Mouse (Mus musculus) MEL-GATA-1-ER (cell line): Measurements from ENCODE around the gene Ttll12.

Experiments
- DNase-seq: peaks from one replicate; pipeline ENCODE4 v3.0.0-alpha.2; 2012; ENCODE audit warnings: low read depth; ENCODE audit errors: extremely low read depth

Gene Ttll12

GRCm38 (mm10) chr15:83563857-83564651, 30.9 kb downstream of the Ttll12 start:
- DNase-seq: peak; percentile 41

DNA sequence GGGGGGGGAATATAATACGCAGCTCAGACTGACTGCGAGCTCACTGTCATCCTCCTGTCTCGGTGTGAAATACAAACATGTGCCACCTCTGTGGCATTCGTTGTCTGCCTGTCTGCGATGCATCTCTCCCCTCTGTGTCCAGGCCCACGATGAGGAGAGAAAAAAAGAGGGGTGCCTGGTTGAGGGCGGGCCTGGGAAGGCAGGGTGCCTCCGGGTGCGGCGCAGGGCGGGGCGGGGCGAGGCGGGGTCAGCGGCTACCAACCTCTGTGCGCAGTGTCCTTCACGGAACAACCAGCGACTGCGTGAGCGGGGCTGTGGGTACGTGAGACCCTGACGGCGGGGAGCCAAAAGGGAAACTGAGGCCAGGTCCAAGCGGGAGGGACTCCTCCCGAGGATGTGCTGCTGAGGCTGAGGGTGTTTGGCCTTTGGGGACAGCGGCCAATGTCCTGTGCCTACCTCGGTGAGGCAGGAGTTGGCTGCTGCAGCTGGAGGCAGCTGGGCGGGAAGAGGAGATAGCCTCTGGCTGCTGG, 31.6 kb downstream of the Ttll12 start, which contains the start of the genes Tspo and Mcat:
Tspo (plus strand) TSS at position 266 of the 530 bp plus-strand sequence.
Mcat (minus strand) TSS at position 461 of the 530 bp plus-strand sequence.
- DNase-seq: no peak

- peak; percentile 79 for DNase-seq
Observed at GRCm38 (mm10) chr15:83562626-83563270, 32.2 kb downstream of the Ttll12 start.

DNA sequence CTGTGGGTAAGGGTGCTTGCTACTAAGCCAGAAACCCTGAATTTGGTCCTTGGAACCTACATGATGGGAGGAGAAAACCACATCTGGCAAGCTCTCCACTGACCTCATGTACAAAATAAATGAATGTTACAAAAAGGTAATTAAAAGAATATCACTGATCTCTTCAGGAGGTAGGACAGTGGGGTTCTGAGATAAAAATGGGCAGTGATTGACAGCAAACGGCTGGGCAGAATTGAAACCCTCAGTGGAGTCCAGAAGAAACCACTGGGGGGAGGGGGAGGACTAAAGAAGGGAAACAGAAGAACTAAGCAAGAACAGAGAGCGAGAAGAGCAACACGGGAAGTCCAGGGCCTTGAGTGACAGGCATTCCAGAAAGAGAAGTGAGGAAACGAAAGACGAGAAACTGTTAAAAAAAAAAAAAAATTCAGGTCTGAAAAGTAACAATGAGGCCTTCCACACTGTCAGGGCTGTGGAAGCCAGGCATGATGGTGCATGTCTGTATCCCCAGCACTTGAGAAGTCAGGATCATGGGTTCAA, 33.9 kb downstream of the Ttll12 start:
- no peak for DNase-seq

DNA sequence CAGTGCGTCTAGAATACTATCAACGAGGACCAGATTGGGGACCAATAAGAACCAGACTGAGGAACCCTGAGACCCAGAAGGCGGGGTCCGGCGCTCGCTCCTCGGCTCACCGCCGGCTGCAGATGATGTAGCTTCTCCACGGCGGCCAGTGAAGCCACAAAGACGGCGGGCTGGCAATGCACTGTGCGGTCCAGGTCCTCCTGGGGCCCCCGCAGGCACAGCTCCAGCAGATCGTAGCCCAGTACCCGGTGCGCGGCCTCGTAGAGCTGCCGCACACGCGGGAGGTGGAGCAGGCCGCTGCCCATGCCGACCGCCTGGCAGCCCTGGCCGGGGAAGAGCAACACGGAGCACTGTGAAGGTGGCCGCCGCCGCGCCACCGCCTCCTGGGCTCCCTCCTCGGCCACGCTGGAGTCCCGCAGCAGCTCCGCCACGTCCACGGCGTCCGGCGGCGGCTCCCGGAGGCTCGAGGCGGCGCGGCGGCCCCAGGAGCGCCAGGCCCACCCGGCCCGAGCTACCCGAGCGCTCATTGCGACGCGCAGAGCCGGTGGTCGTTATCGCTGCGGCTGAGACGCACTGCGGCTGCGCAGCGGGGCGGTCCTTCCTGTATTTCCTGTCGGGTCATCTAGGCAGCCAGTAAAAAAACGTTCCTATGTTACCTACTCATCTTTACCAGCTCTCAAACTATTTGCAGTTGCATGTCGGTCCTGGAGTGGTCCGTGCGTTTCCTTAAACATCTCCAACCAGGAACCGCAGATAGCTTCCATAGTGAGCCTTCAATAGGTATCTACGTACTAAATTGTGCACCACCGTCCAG, 39.6 kb downstream of the Ttll12 start:
- DNase-seq: peak; percentile 74

DNA sequence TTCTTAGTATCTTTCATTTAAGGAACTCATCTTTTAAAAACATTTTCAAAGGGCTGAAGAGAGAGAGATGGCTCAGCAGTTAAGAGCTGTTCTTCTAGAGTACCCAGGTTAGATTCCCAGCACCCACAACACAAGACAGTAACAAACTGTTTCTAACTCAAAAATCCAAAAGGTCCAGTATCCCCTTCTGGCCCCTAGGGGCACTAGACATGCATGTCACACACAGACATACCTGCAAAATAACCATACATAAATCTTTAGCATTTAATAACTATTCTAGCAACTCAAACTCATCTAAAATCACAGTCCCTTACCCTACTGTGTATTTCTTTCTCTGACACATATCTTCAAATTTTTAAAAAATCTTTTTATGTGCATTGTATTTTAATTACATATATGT, 41.1 kb downstream of the Ttll12 start:
- DNase-seq: no peak

DNA sequence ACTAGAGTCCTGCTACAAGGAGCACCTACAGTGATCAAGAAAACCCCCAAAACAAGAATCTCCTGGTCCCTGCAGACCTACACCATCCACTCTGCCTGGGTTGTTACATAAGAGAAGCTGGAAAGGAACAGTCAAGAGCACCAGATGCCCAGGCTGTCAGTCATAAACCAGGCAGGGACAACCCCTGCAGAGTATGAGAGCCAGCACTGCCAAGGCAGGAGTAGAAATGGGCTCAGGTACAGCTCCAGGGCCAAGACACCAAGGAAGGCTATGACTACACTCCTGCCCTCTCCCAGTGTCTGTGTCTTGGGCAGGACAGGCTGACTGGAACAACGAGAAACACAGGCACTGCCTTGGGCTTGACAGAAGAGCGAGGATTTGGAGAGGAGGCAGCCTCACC, 44.8 kb downstream of the Ttll12 start:
- DNase-seq: no peak

- DNase-seq: no peak
Observed at GRCm38 (mm10) chr15:83547144-83547543, 47.8 kb downstream of the Ttll12 start.

DNA sequence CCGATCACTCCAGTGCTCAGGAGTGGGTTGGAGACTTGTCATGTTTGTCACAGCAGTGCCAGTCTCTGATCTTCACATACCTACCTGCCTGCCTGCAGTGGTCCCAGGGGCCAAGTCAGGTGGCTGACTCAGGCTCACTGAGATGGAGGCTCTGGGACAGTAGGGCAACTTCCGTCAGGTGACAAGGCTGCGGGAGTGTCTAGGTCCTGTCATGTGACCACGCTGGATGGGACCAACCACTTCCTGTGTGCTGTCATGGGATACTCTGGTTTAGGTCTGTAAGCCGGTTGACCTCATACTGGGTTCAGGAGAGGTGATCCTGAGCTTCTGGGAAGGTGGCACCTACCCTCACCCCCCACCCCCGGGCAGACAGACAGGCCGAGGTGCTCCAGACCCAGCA, 48.9 kb downstream of the Ttll12 start:
- DNase-seq: no peak

DNA sequence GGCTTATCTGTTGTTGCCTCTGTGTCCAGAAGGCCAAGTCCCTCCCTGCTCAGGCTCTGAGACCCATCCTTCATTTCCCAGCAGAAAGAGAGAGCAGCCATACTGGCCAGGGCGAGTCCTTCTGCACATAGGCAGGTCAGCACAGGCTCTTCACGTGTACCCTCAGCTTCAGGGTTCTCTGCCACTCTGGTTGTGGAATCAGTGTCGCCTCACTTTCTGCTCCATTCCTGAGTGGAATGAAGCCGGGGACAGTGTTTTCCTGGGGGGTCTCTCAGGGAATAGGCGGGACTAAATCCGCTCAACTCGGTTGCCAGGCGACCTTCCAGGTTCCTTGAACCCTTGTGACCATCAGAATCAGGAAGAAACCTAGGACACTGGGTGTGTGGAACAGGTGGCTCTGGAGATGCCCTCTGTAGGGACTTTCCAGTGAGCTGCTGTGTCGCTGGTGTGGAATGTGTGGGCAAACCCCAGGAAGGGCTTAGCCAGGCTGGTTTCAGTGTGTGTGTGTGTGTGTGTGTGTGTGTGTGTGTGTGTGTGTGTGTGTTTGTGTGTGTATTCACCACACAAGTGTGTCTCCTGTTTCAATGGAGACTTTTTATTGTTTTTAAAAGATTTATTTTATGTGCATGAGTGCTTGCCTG, 53.2 kb downstream of the Ttll12 start:
- DNase-seq: no peak

DNA sequence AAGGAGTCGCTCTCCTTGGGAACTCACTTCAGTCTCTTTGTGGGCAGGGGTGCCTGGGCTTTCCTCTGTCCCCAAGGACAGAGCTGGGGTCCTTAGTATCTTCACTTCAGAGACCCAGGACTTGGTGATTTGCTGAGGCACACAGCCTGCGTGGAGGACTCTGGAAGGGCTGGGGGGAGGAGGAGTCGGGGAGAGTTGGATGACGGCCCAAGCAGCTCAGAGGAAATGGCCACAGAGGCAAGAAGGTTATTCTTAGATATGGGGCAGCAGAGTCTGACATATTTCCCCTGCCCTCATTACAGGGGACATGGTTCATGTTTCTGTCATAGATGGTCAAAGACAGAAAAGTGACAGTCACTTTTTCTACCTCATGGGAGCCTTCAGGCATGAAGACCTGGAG, 55.1 kb downstream of the Ttll12 start:
- DNase-seq: no peak

- DNase-seq: no peak
Observed at GRCm38 (mm10) chr15:83538855-83539254, 56.1 kb downstream of the Ttll12 start.

GRCm38 (mm10) chr15:83535890-83536231, 59.1 kb downstream of the Ttll12 start:
- DNase-seq: no peak

- DNase-seq: no peak
Observed at GRCm38 (mm10) chr15:83534960-83535889, 59.7 kb downstream of the Ttll12 start.

GRCm38 (mm10) chr15:83532606-83533005, 62.4 kb downstream of the Ttll12 start:
- DNase-seq: no peak

DNA sequence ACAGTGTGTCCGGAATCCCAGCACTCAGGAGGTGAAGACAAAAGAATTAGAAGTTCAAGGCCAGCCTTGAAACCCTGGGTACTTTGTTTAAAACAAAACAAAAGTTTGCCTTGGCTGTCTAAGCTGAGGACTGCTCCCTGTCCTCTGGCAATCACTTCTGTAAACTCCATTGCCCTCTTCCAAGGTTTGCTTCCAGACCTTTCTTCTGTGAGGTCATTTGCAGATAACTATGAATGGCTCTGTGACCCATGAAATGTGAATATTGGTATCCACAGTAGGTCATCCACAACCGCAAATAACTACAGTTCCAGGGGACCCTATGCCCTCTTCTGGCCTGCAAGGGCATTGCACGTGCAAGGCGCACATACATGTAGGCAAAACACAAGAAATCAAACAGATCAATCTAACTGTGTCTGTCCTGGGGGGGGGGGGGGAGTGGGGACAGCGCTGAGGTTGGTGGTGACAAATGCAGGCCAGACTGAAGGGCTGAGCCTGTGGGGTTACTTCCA, 62.9 kb downstream of the Ttll12 start:
- no peak for DNase-seq

- DNase-seq: no peak
Observed at GRCm38 (mm10) chr15:83530688-83531087, 64.3 kb downstream of the Ttll12 start.

DNA sequence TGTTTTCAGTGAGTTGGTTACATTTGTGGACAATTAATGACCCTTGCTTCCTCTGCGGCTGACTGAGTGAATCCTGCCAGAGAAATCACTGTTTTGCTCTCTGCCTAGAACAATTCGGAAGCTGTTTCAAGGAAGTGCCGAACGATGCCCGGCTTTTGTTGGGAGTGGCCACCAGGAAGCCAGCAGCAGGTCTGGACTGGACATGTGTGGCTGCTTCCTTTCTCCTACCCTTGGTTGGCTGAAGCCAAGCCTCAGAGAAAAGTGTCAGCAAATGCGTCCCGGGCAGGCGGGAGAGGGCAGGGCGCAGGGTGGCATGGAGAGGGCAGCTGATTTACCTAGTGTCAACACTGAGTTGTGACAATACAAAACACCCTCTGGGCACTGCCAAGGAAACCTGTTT, 64.7 kb downstream of the Ttll12 start:
- no peak for DNase-seq

DNA sequence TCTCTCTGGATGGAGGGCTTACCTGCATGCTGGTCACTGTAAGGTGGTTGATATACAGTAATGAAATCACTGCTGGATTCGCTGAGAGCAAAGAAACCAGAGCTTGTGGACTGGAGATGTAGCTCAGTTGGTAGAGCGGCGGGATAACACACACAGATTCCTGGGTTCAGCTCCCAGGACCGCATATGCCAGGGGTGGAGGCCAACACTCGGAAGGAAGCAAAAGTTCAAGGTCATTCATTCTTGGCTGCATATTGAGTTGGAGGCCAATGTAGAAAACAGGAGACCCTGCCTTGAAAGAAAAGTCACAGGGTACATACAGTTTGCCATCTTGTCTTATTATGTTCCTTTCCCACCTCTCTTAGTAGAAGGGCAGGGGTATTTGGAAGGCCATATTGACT, 65.2 kb downstream of the Ttll12 start:
- no peak for DNase-seq

DNA sequence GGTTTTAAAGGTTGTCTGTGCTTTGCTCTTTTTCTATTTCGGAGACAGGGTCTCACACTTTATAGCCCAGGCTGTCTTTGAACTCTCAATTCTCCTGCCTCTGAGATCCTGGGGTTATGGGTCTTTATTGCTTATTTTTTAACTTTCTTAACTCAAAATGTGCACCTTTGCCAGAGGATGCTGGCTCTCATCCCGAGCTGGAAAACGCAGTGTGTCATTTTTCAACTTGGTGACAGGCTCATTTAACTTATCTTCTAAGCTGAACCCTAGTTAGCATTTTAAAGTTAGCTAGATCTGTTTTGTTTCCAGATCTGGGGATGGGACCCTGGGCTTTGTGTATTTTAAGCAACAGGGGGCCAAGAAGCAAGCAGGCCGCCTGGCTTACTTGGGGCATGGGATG, 66.1 kb downstream of the Ttll12 start:
- DNase-seq: no peak
